Mouse (Mus musculus) CH12.LX (cell line): ENCODE measurements around the gene Gm21970.

Experiments
- BHLHE40 ChIP-seq: IDR thresholded peaks from 2 replicates; pipeline ENCODE4 v1.6.1; 2011; ENCODE audit warnings: mild to moderate bottlenecking, low read depth, low read length, improper control_type of control experiment
- CHD1 ChIP-seq: IDR thresholded peaks from 2 replicates; pipeline ENCODE4 v1.6.1; 2012; ENCODE audit warnings: low read depth, low read length, improper control_type of control experiment, inconsistent platforms
- CHD2 ChIP-seq: IDR thresholded peaks from 2 replicates; pipeline ENCODE4 v1.6.1; 2011; ENCODE audit warnings: low read length, improper control_type of control experiment
- CTCF ChIP-seq, 2 experiments: IDR thresholded peaks in 1 of 2; conservative IDR thresholded peaks in 1 of 2; 2 replicates each; pipeline ENCODE4 v1.5.1; 2011 to 2012; ENCODE audit warnings: low read depth in 2 of 2, low read length in 2 of 2, improper control_type of control experiment in 1 of 2, inconsistent platforms in 1 of 2, mild to moderate bottlenecking in 1 of 2, moderate library complexity in 1 of 2
- EP300 ChIP-seq: IDR thresholded peaks from 2 replicates; pipeline ENCODE4 v1.6.1; 2011; ENCODE audit warnings: low read length, improper control_type of control experiment
- JUND ChIP-seq: conservative IDR thresholded peaks from 2 replicates; pipeline ENCODE4 v1.6.1; 2011; ENCODE audit warnings: low read depth, low read length, improper control_type of control experiment
- MAFK ChIP-seq: IDR thresholded peaks from 2 replicates; pipeline ENCODE4 v1.6.1; 2011; ENCODE audit warnings: low read length, improper control_type of control experiment; ENCODE audit not compliant: insufficient replicate concordance
- POLR2A ChIP-seq: IDR thresholded peaks from 2 replicates; pipeline ENCODE4 v1.6.1; 2011; ENCODE audit warnings: low read depth, mild to moderate bottlenecking, improper control_type of control experiment, low read length
- SIN3A ChIP-seq: IDR thresholded peaks from 2 replicates; pipeline ENCODE4 v1.6.1; 2012; ENCODE audit warnings: low read length, improper control_type of control experiment, inconsistent platforms

GRCm38 (mm10) chr16:91390100-91390499 is 1.4 kb upstream of the Gm21970 start:
- peak; percentile 43 to 69 for TF ChIP-seq CTCF (conservative IDR thresholded peaks at IDR 0.05 in 1 of 2, IDR thresholded peaks at IDR 0.05 in 1 of 2; ENCODE audit: low read depth in 2 of 2, low read length in 2 of 2)
- peak; percentile 36; the same call in 1 of the 2 replicates for TF ChIP-seq MAFK
- TF ChIP-seq CHD1 = no peak
- no peak for TF ChIP-seq POLR2A
- TF ChIP-seq EP300 = no peak
- TF ChIP-seq BHLHE40 = no peak
- TF ChIP-seq JUND = no peak
- TF ChIP-seq SIN3A = no peak
- no peak for TF ChIP-seq CHD2
